Mouse (Mus musculus) liver, embryonic 11.5 days (tissue): ENCODE measurements around the gene Grin3a. TPM values are rescaled to one million over a fixed set of nuclear protein-coding genes. Genes with fewer than 3 reads are reported as not detected.
A peak's percentile ranks its signal among the peaks of the same experiment; 100 is the strongest.
"Not testable (repeated sequence)": the region's sequence is repeated elsewhere in the genome, so short reads cannot be mapped to it uniquely, and the experiment has no call there.

ENCODE experiments used
- ATAC-seq: fragments of 200-750 bp; cut with Nextera tagmentation; replicated peaks from 2 replicates; pipeline ENCODE4 v1.8.0; 2017; ENCODE audit warnings: moderate number of reproducible peaks, mild to moderate bottlenecking, moderate TSS enrichment, moderate library complexity; ENCODE audit not compliant: low FRiP score
- DNase-seq: peaks from one replicate; pipeline ENCODE4 v3.0.0-alpha.2; 2017; ENCODE audit warnings: low spot score
- H3K27ac ChIP-seq: fragments of 300-500 bp; sonication (generic); 2 replicates; pipeline ENCODE4 v1.5.1; 2014; ENCODE audit warnings: mild to moderate bottlenecking, low read depth, low read length, control low read depth
- H3K27me3 ChIP-seq: fragments of 300-500 bp; sonication (generic); replicated peaks from 2 replicates; pipeline ENCODE4 v1.6.1; 2014; ENCODE audit warnings: low read length, mixed read lengths; ENCODE audit not compliant: control insufficient read depth, insufficient read depth
- H3K36me3 ChIP-seq: fragments of 300-500 bp; sonication (generic); 2 replicates; pipeline ENCODE4 v1.6.1; 2014; ENCODE audit warnings: mild to moderate bottlenecking, low read length, moderate library complexity, mixed read lengths; ENCODE audit not compliant: control insufficient read depth, insufficient read depth
- H3K4me1 ChIP-seq: fragments of 300-500 bp; sonication (generic); replicated peaks from 2 replicates; pipeline ENCODE4 v1.6.1; 2014; ENCODE audit warnings: low read length, mixed read lengths; ENCODE audit not compliant: control insufficient read depth, insufficient read depth
- H3K4me2 ChIP-seq: fragments of 300-500 bp; sonication (generic); 2 replicates; pipeline ENCODE4 v1.6.1; 2014; ENCODE audit warnings: mild to moderate bottlenecking, control low read depth, moderate library complexity
- H3K4me3 ChIP-seq: fragments of 300-500 bp; sonication (generic); 2 replicates; pipeline ENCODE4 v1.5.1; 2014; ENCODE audit warnings: low read depth, low read length, control low read depth
- H3K9ac ChIP-seq: fragments of 300-500 bp; sonication (generic); 2 replicates; pipeline ENCODE4 v1.6.1; 2014; ENCODE audit warnings: low read depth, low read length, control low read depth
- H3K9me3 ChIP-seq: fragments of 300-500 bp; sonication (generic); 2 replicates; pipeline ENCODE4 v1.6.1; 2016; ENCODE audit warnings: low read length, inconsistent platforms, mixed read lengths; ENCODE audit not compliant: control insufficient read depth
- WGBS: fragments of 180-500 bp; shearing (Covaris S2); extraction: QIAGEN DNeasy Blood & Tissue Kit; methylation state at CpG from one replicate; pipeline ENCODE4 v1.1.7; 2014; 5-methylcytosine and 5-hydroxymethylcytosine counted together
- polyA plus RNA-seq: library from polyadenylated mRNA; unstranded; fragments of >200 nt; fragmentation: Nextera tagmentation; extraction: Ambion mirVana; gene quantifications from 2 replicates; pipeline ENCODE4 v1.2.1, GENCODE M21; 2014

Grin3a gene
- polyA plus RNA-seq, 1 experiment from 2014 or later: 0.22 TPM

GRCm38 (mm10) chr4:49661664-49662063 is 183.9 kb downstream of the Grin3a start:
- Histone ChIP-seq H3K27ac (no peak overlapping the region), H3K4me3 (no peak overlapping the region), H3K9me3 (no peaks in the 10 kb centered on the region), H3K4me2 (no peak overlapping the region), H3K4me1 (no peaks in the 10 kb centered on the region), H3K9ac (no peak overlapping the region), H3K36me3 (peaks cover 11% of the 10 kb centered on the region; the same call in 1 of the 2 replicates), H3K27me3 (no peaks in the 10 kb centered on the region)
- 92% methylated on average over 9 of the region's 9 CpGs for WGBS
- ATAC-seq: no peak
- no peak for DNase-seq

- Histone ChIP-seq H3K36me3 (peaks cover 23% of the 10 kb centered on the region), H3K9me3 (no peaks in the 10 kb centered on the region), H3K27me3 (no peaks in the 10 kb centered on the region), H3K4me2 (no peak overlapping the region), H3K4me1 (no peaks in the 10 kb centered on the region), H3K27ac (no peak overlapping the region), H3K4me3 (no peak overlapping the region), H3K9ac (no peak overlapping the region)
- no peak for ATAC-seq
- WGBS: 100% methylated on average over 1 of the region's 1 CpGs
- DNase-seq: no peak
These were observed 186.1 kb downstream of the Grin3a start for GRCm38 (mm10) chr4:49659421-49659820.

- 33% methylated on average over 2 of the region's 2 CpGs for WGBS
- DNase-seq (no peak), ATAC-seq (peak; percentile 91)
- H3K4me3 ChIP-seq: no peak overlapping the region
- no peaks in the 10 kb centered on the region for H3K9me3 ChIP-seq
- no peaks in the 10 kb centered on the region for H3K27me3 ChIP-seq
- H3K9ac ChIP-seq: no peak overlapping the region
- peaks cover 36% of the 10 kb centered on the region for H3K36me3 ChIP-seq
- H3K4me1 ChIP-seq: no peaks in the 10 kb centered on the region
- H3K4me2 ChIP-seq: no peak overlapping the region
- H3K27ac ChIP-seq: no peak overlapping the region
These were observed 205.6 kb downstream of the Grin3a start for GRCm38 (mm10) chr4:49639913-49640312.

GRCm38 (mm10) chr4:49637821-49638220 is 207.7 kb downstream of the Grin3a start:
- no peaks in the 10 kb centered on the region for H3K27me3 ChIP-seq
- H3K4me2 ChIP-seq: no peak overlapping the region
- H3K9ac ChIP-seq: no peak overlapping the region
- 93% methylated on average over 11 of the region's 11 CpGs for WGBS
- no peak for DNase-seq
- H3K9me3 ChIP-seq: no peaks in the 10 kb centered on the region
- no peak for ATAC-seq
- no peak overlapping the region for H3K27ac ChIP-seq
- H3K4me3 ChIP-seq: no peak overlapping the region
- H3K36me3 ChIP-seq: peaks cover 35% of the 10 kb centered on the region
- H3K4me1 ChIP-seq: peaks cover 5% of the 10 kb centered on the region; the same call in 1 of the 2 replicates

- Histone ChIP-seq H3K9ac (peak overlapping the region; percentile 79), H3K4me3 (peak overlapping the region; percentile 83), H3K27ac (peak overlapping the region; percentile 66), H3K36me3 (peaks cover 15% of the 10 kb centered on the region; the same call in 1 of the 2 replicates), H3K4me2 (peak overlapping the region; percentile 69), H3K4me1 (peaks cover 5% of the 10 kb centered on the region; the same call in 1 of the 2 replicates), H3K27me3 (no peaks in the 10 kb centered on the region), H3K9me3 (no peaks in the 10 kb centered on the region)
- DNase-seq: no peak
- ATAC-seq: peak; percentile 66
- under 1% methylated on average over 30 of the region's 30 CpGs for WGBS
These were observed 213.4 kb downstream of the Grin3a start for GRCm38 (mm10) chr4:49632139-49632481.

GRCm38 (mm10) chr4:49631319-49632138 is 214.0 kb downstream of the Grin3a start, which contains the start of gene Rnf20:
Gene Rnf20, plus strand, starts transcription at chr4:49632006.
- Histone ChIP-seq H3K36me3 (peaks cover 11% of the 10 kb centered on the region; the same call in 1 of the 2 replicates), H3K9ac (peak within 1 kb of the TSS; percentile 79), H3K4me3 (peak within 1 kb of the TSS; percentile 83), H3K27me3 (no peaks in the 10 kb centered on the region), H3K9me3 (no peaks in the 10 kb centered on the region), H3K4me2 (peak within 1 kb of the TSS; percentile 70), H3K4me1 (peaks cover 5% of the 10 kb centered on the region; the same call in 1 of the 2 replicates), H3K27ac (peak within 1 kb of the TSS; percentile 66)
- peak; percentile 94 for DNase-seq
- 3% methylated on average over 37 of the region's 37 CpGs for WGBS
- peak; percentile 94 for ATAC-seq

- no peak for ATAC-seq
- no peak for DNase-seq
- Histone ChIP-seq H3K9me3 (no peaks in the 10 kb centered on the region), H3K9ac (no peak overlapping the region), H3K4me1 (peaks cover 9% of the 10 kb centered on the region; the same call in 1 of the 2 replicates), H3K4me2 (no peak overlapping the region), H3K36me3 (no peaks in the 10 kb centered on the region), H3K4me3 (no peak overlapping the region), H3K27me3 (no peaks in the 10 kb centered on the region), H3K27ac (no peak overlapping the region)
- 82% methylated on average over 5 of the region's 5 CpGs for WGBS
These were observed 216.6 kb downstream of the Grin3a start for GRCm38 (mm10) chr4:49628941-49629340.

GRCm38 (mm10) chr4:49626973-49627372 is 218.6 kb downstream of the Grin3a start:
- 3% methylated on average over 3 of the region's 3 CpGs for WGBS
- Histone ChIP-seq H3K36me3 (no peaks in the 10 kb centered on the region), H3K9me3 (no peaks in the 10 kb centered on the region), H3K27ac (no peak overlapping the region), H3K4me1 (peaks cover 4% of the 10 kb centered on the region; the same call in 1 of the 2 replicates), H3K4me2 (no peak overlapping the region), H3K4me3 (no peak overlapping the region), H3K9ac (no peak overlapping the region), H3K27me3 (no peaks in the 10 kb centered on the region)
- peak; percentile 61 for DNase-seq
- no peak for ATAC-seq

- WGBS: 64% methylated on average over 4 of the region's 4 CpGs
- peak; percentile 59; the same call in 1 of the 2 replicates for ATAC-seq
These were observed 220.6 kb downstream of the Grin3a start for GRCm38 (mm10) chr4:49624969-49625368.

More at GRCm38 (mm10) chr4:49624969-49625368, 220.6 kb downstream of the Grin3a start:
- not testable (repeated sequence) for H3K27me3 ChIP-seq, H3K4me3 ChIP-seq, H3K4me1 ChIP-seq, H3K4me2 ChIP-seq, H3K9me3 ChIP-seq, H3K9ac ChIP-seq, H3K36me3 ChIP-seq, DNase-seq, H3K27ac ChIP-seq
